Mouse (Mus musculus): Measurements from ENCODE around the gene Slc34a1.
A peak's percentile ranks its signal among the peaks of the same experiment; 100 is the strongest.

Slc34a1 gene

GRCm38 (mm10) chr13:55398088-55398487 is at the start of gene Slc34a1:
Gene Slc34a1, plus strand, starts transcription at chr13:55398187.
- DNase-seq: no peak

GRCm38 (mm10) chr13:55361145-55361544 is 36.8 kb upstream of the Slc34a1 start:
- DNase-seq: no peak

- no peak for DNase-seq
These were observed 36.0 kb upstream of the Slc34a1 start for GRCm38 (mm10) chr13:55361974-55362452.

GRCm38 (mm10) chr13:55362453-55363060 is 35.4 kb upstream of the Slc34a1 start, which contains the start of gene Lman2:
Gene Lman2, minus strand, starts transcription at chr13:55362783.
- DNase-seq: peak; percentile 98

- peak; percentile 22 for DNase-seq
These were observed 29.6 kb upstream of the Slc34a1 start for GRCm38 (mm10) chr13:55368401-55368800.

- DNase-seq: no peak
These were observed 28.4 kb upstream of the Slc34a1 start, which contains the start of gene Rgs14 for GRCm38 (mm10) chr13:55369531-55370114. Gene Rgs14, plus strand, starts transcription at chr13:55369732.

- DNase-seq: peak; percentile 73
These were observed 27.8 kb upstream of the Slc34a1 start for GRCm38 (mm10) chr13:55370234-55370633.

GRCm38 (mm10) chr13:55371007-55371681 is 26.8 kb upstream of the Slc34a1 start:
- no peak for DNase-seq

- DNase-seq: no peak
These were observed 26.2 kb upstream of the Slc34a1 start for GRCm38 (mm10) chr13:55371740-55372139.

GRCm38 (mm10) chr13:55374206-55374924 is 23.6 kb upstream of the Slc34a1 start:
- no peak for DNase-seq

- DNase-seq: no peak
These were observed 22.1 kb upstream of the Slc34a1 start for GRCm38 (mm10) chr13:55375877-55376276.

- DNase-seq: peak; percentile 42
These were observed 18.9 kb upstream of the Slc34a1 start for GRCm38 (mm10) chr13:55378907-55379580.

- no peak for DNase-seq
These were observed 16.2 kb upstream of the Slc34a1 start for GRCm38 (mm10) chr13:55381790-55382189.

- DNase-seq: peak; percentile 88
These were observed 7.3 kb upstream of the Slc34a1 start for GRCm38 (mm10) chr13:55390644-55391043.

GRCm38 (mm10) chr13:55391626-55392029 is 6.4 kb upstream of the Slc34a1 start:
- peak; percentile 89 for DNase-seq

- DNase-seq: no peak
These were observed 5.1 kb upstream of the Slc34a1 start for GRCm38 (mm10) chr13:55392933-55393332.

- DNase-seq: peak; percentile 73
These were observed 1.5 kb downstream of the Slc34a1 start for GRCm38 (mm10) chr13:55399300-55400038.

- no peak for DNase-seq
These were observed 2.0 kb downstream of the Slc34a1 start for GRCm38 (mm10) chr13:55400039-55400346.

- no peak for DNase-seq
These were observed 5.3 kb downstream of the Slc34a1 start for GRCm38 (mm10) chr13:55403266-55403665.

- DNase-seq: no peak
These were observed 6.2 kb downstream of the Slc34a1 start for GRCm38 (mm10) chr13:55403935-55404852.
